Mouse (Mus musculus) hindbrain, postnatal 0 days (tissue): ENCODE data around the gene Rhbg. TPM values are rescaled to one million over a fixed set of nuclear protein-coding genes. Genes with fewer than 3 reads are reported as not detected.
"Not testable (repeated sequence)": the region's sequence is repeated elsewhere in the genome, so short reads cannot be mapped to it uniquely, and the experiment has no call there.

Source experiments
- ATAC-seq: fragments of 200-750 bp; cut with Nextera tagmentation; 2 replicates; pipeline ENCODE4 v1.8.0; 2017; ENCODE audit warnings: mild to moderate bottlenecking, moderate TSS enrichment, moderate library complexity
- DNase-seq: peaks from one replicate; pipeline ENCODE4 v3.0.0-alpha.2; 2015; ENCODE audit warnings: low spot score
- H3K27ac ChIP-seq: fragments of 300-500 bp; sonication (generic); 2 replicates; pipeline ENCODE4 v1.5.1; 2014; ENCODE audit warnings: mild to moderate bottlenecking
- H3K27me3 ChIP-seq: fragments of 300-500 bp; sonication (generic); 2 replicates; pipeline ENCODE4 v1.6.1; 2014; ENCODE audit warnings: low read length, mixed read lengths; ENCODE audit not compliant: insufficient read depth
- H3K36me3 ChIP-seq: fragments of 300-500 bp; sonication (generic); 2 replicates; pipeline ENCODE4 v1.6.1; 2014; ENCODE audit warnings: low read length, mixed read lengths; ENCODE audit not compliant: insufficient read depth
- H3K4me1 ChIP-seq: fragments of 300-500 bp; sonication (generic); 2 replicates; pipeline ENCODE4 v1.6.1; 2014; ENCODE audit warnings: antibody characterized with exemption, low read length, mixed read lengths; ENCODE audit not compliant: insufficient read depth
- H3K4me2 ChIP-seq: fragments of 300-500 bp; sonication (generic); 2 replicates; pipeline ENCODE4 v1.6.1; 2014; ENCODE audit warnings: low read depth, mild to moderate bottlenecking, low read length, moderate library complexity, mixed read lengths
- H3K4me3 ChIP-seq: fragments of 300-500 bp; sonication (generic); 2 replicates; pipeline ENCODE4 v1.5.1; 2014; ENCODE audit warnings: low read length
- H3K9ac ChIP-seq: fragments of 300-500 bp; sonication (generic); replicated peaks from 2 replicates; pipeline ENCODE4 v1.6.1; 2014; ENCODE audit warnings: mild to moderate bottlenecking, low read length, moderate library complexity, mixed read lengths
- H3K9me3 ChIP-seq: fragments of 300-500 bp; sonication (generic); 2 replicates; pipeline ENCODE4 v1.6.1; 2016; ENCODE audit warnings: low read length, mixed read lengths
- CTCF ChIP-seq: IDR thresholded peaks from 2 replicates; pipeline ENCODE4 v1.5.1; 2016; ENCODE audit warnings: antibody characterized with exemption, control low read depth, low read depth
- WGBS: fragments of 180-500 bp; shearing (Covaris S2); extraction: QIAGEN DNeasy Blood & Tissue Kit; methylation state at CpG from one replicate; pipeline ENCODE4 v1.1.7; 2014; 5-methylcytosine and 5-hydroxymethylcytosine counted together
- polyA plus RNA-seq: library from polyadenylated mRNA; unstranded; fragments of >200 nt; fragmentation: Nextera tagmentation; extraction: Ambion mirVana; gene quantifications from 2 replicates; pipeline ENCODE4 v1.2.1, GENCODE M21; 2015
- total RNA-seq: library from RNA; depleted of rRNA; stranded (reverse); fragments of >200 nt; gene quantifications from 2 replicates; pipeline ENCODE4 v1.2.3, GENCODE M21; 2014

Gene Rhbg
- total and polyA plus RNA-seq, 2 experiments from 2014 or later: 0.43 to 0.94 TPM

- Histone ChIP-seq H3K9me3 (no peaks in the 10 kb centered on the region), H3K27me3 (no peaks in the 10 kb centered on the region), H3K4me1 (no peaks in the 10 kb centered on the region), H3K27ac (no peak overlapping the region), H3K36me3 (no peaks in the 10 kb centered on the region), H3K4me2 (no peak overlapping the region), H3K9ac (no peak overlapping the region), H3K4me3 (no peak overlapping the region)
- 40% methylated on average over 7 of the region's 7 CpGs for WGBS
- ATAC-seq (no peak), DNase-seq (peak; percentile 41)
- peak; percentile 67 for TF ChIP-seq CTCF
Measured at GRCm38 (mm10) chr3:88276529-88277143, 22.1 kb upstream of the Rhbg start.

- Histone ChIP-seq H3K27ac (no peak overlapping the region), H3K9me3 (no peaks in the 10 kb centered on the region), H3K36me3 (no peaks in the 10 kb centered on the region), H3K9ac (no peak overlapping the region), H3K4me2 (no peak overlapping the region), H3K4me1 (no peaks in the 10 kb centered on the region), H3K4me3 (no peak overlapping the region), H3K27me3 (no peaks in the 10 kb centered on the region)
- no peak for TF ChIP-seq CTCF
- ATAC-seq (no peak), DNase-seq (no peak)
- 88% methylated on average over 2 of the region's 2 CpGs for WGBS
Measured at GRCm38 (mm10) chr3:88276121-88276520, 21.6 kb upstream of the Rhbg start.

GRCm38 (mm10) chr3:88274002-88274401, 19.5 kb upstream of the Rhbg start:
- Histone ChIP-seq H3K9ac (no peak overlapping the region), H3K9me3 (no peaks in the 10 kb centered on the region), H3K4me2 (no peak overlapping the region), H3K27me3 (no peaks in the 10 kb centered on the region), H3K4me3 (no peak overlapping the region), H3K27ac (no peak overlapping the region), H3K4me1 (no peaks in the 10 kb centered on the region), H3K36me3 (no peaks in the 10 kb centered on the region)
- ATAC-seq (no peak), DNase-seq (no peak)
- TF ChIP-seq CTCF: peak; percentile 37
- 97% methylated on average over 4 of the region's 4 CpGs for WGBS

- DNase-seq: no peak
- H3K27ac ChIP-seq: no peak overlapping the region
- no peak overlapping the region for H3K4me3 ChIP-seq
- no peak for ATAC-seq
- H3K27me3 ChIP-seq: no peaks in the 10 kb centered on the region
- H3K4me2 ChIP-seq: no peak overlapping the region
- no peaks in the 10 kb centered on the region for H3K9me3 ChIP-seq
- H3K9ac ChIP-seq: no peak overlapping the region
- no peak for TF ChIP-seq CTCF
- WGBS: 90% methylated on average over 3 of the region's 3 CpGs
- H3K4me1 ChIP-seq: no peaks in the 10 kb centered on the region
- H3K36me3 ChIP-seq: no peaks in the 10 kb centered on the region
Measured at GRCm38 (mm10) chr3:88271859-88272258, 17.4 kb upstream of the Rhbg start.

GRCm38 (mm10) chr3:88271298-88271697, 16.8 kb upstream of the Rhbg start:
- not testable (repeated sequence) for H3K4me2 ChIP-seq, ATAC-seq
- 95% methylated on average over 2 of the region's 2 CpGs for WGBS

GRCm38 (mm10) chr3:88268991-88269390, 14.5 kb upstream of the Rhbg start:
- Histone ChIP-seq H3K4me2 (no peak overlapping the region), H3K9ac (no peak overlapping the region), H3K27ac (no peak overlapping the region), H3K4me3 (no peak overlapping the region), H3K9me3 (no peaks in the 10 kb centered on the region), H3K4me1 (no peaks in the 10 kb centered on the region), H3K36me3 (no peaks in the 10 kb centered on the region), H3K27me3 (no peaks in the 10 kb centered on the region)
- DNase-seq: no peak
- WGBS: 92% methylated on average over 5 of the region's 5 CpGs
- ATAC-seq: no peak
- TF ChIP-seq CTCF: no peak

More at GRCm38 (mm10) chr3:88271298-88271697, 16.8 kb upstream of the Rhbg start:
- not testable (repeated sequence) for H3K4me1 ChIP-seq, H3K27ac ChIP-seq, H3K4me3 ChIP-seq, H3K36me3 ChIP-seq, H3K9me3 ChIP-seq, DNase-seq, H3K27me3 ChIP-seq, H3K9ac ChIP-seq

GRCm38 (mm10) chr3:88268014-88268413, 13.5 kb upstream of the Rhbg start:
- not testable (repeated sequence) for H3K36me3 ChIP-seq, H3K27ac ChIP-seq, H3K27me3 ChIP-seq, H3K9me3 ChIP-seq, H3K4me2 ChIP-seq, H3K9ac ChIP-seq, ATAC-seq, H3K4me3 ChIP-seq, DNase-seq, H3K4me1 ChIP-seq
- 90% methylated on average over 6 of the region's 6 CpGs for WGBS
